Mouse (Mus musculus): ENCODE results near the gene Fkbp15. TPM values are rescaled to one million over a fixed set of nuclear protein-coding genes. Genes with fewer than 3 reads are reported as not detected.
"Not testable (repeated sequence)": the region's sequence is repeated elsewhere in the genome, so short reads cannot be mapped to it uniquely, and the experiment has no call there.

Gene Fkbp15
- polyA plus RNA-seq, 1 experiment from 2014 or later = 29.0 TPM

GRCm38 (mm10) chr4:62273916-62274315 lies 86.4 kb downstream of the Fkbp15 start:
- Histone ChIP-seq H3K36me3 (no peaks in the 10 kb centered on the region), H3K27ac (no peak overlapping the region), H3K9me3 (no peaks in the 10 kb centered on the region), H3K27me3 (no peaks in the 10 kb centered on the region), H3K4me2 (no peak overlapping the region), H3K4me3 (no peak overlapping the region), H3K4me1 (0 out of 2 replicates have a peak, but pooled peaks cover 4% of the 10 kb centered on the region), H3K9ac (no peak overlapping the region)
- WGBS = 93% methylated on average over 10 of the region's 10 CpGs
- no peak for ATAC-seq (ENCODE audit: insufficient number of reproducible peaks, low FRiP score, low TSS enrichment, low read depth)

- no peak overlapping the region for H3K4me3 ChIP-seq
- no peak overlapping the region for H3K4me2 ChIP-seq
- H3K9ac ChIP-seq = no peak overlapping the region
- H3K4me1 ChIP-seq = 0 out of 2 replicates have a peak, but pooled peaks cover 4% of the 10 kb centered on the region
- ATAC-seq (ENCODE audit: insufficient number of reproducible peaks, low FRiP score, low TSS enrichment, low read depth) = no peak
- H3K36me3 ChIP-seq = no peaks in the 10 kb centered on the region
- H3K9me3 ChIP-seq = no peaks in the 10 kb centered on the region
- 83% methylated on average over 10 of the region's 10 CpGs for WGBS
- no peak overlapping the region for H3K27ac ChIP-seq
- H3K27me3 ChIP-seq = no peaks in the 10 kb centered on the region
Observed at GRCm38 (mm10) chr4:62272696-62273095, 87.7 kb downstream of the Fkbp15 start.

- no peaks in the 10 kb centered on the region for H3K9me3 ChIP-seq
- H3K4me1 ChIP-seq = 0 out of 2 replicates have a peak, but pooled peaks cover 4% of the 10 kb centered on the region
- H3K4me3 ChIP-seq = no peak overlapping the region
- no peak overlapping the region for H3K4me2 ChIP-seq
- no peaks in the 10 kb centered on the region for H3K36me3 ChIP-seq
- ATAC-seq (ENCODE audit: insufficient number of reproducible peaks, low FRiP score, low TSS enrichment, low read depth) = no peak
- no peak overlapping the region for H3K9ac ChIP-seq
- 69% methylated on average over 10 of the region's 10 CpGs for WGBS
- no peak overlapping the region for H3K27ac ChIP-seq
- H3K27me3 ChIP-seq = no peaks in the 10 kb centered on the region
Observed at GRCm38 (mm10) chr4:62267101-62267500, 93.2 kb downstream of the Fkbp15 start.

GRCm38 (mm10) chr4:62266016-62266415 lies 94.3 kb downstream of the Fkbp15 start:
- 63% methylated on average over 7 of the region's 7 CpGs for WGBS
- H3K9me3 ChIP-seq; H3K36me3 ChIP-seq; ATAC-seq (ENCODE audit: insufficient number of reproducible peaks, low FRiP score, low TSS enrichment, low read depth); H3K4me3 ChIP-seq; H3K9ac ChIP-seq; H3K4me2 ChIP-seq; H3K27me3 ChIP-seq; H3K4me1 ChIP-seq; H3K27ac ChIP-seq: not testable (repeated sequence)

GRCm38 (mm10) chr4:62265154-62265836 lies 95.1 kb downstream of the Fkbp15 start:
- no peaks in the 10 kb centered on the region for H3K36me3 ChIP-seq
- no peak overlapping the region for H3K27ac ChIP-seq
- no peaks in the 10 kb centered on the region for H3K27me3 ChIP-seq
- H3K9me3 ChIP-seq = no peaks in the 10 kb centered on the region
- H3K4me3 ChIP-seq = no peak overlapping the region
- no peak overlapping the region for H3K9ac ChIP-seq
- no peak overlapping the region for H3K4me2 ChIP-seq
- 58% methylated on average over 10 of the region's 10 CpGs for WGBS
- ATAC-seq (ENCODE audit: insufficient number of reproducible peaks, low FRiP score, low TSS enrichment, low read depth) = peak; percentile 40; the same call in 1 of the 2 replicates
- H3K4me1 ChIP-seq = 0 out of 2 replicates have a peak, but pooled peaks cover 4% of the 10 kb centered on the region

- Histone ChIP-seq H3K9ac (no peak overlapping the region), H3K4me2 (no peak overlapping the region), H3K36me3 (no peaks in the 10 kb centered on the region), H3K27me3 (no peaks in the 10 kb centered on the region), H3K4me1 (0 out of 2 replicates have a peak, but pooled peaks cover 4% of the 10 kb centered on the region), H3K27ac (no peak overlapping the region), H3K4me3 (no peak overlapping the region), H3K9me3 (no peaks in the 10 kb centered on the region)
- ATAC-seq (ENCODE audit: insufficient number of reproducible peaks, low FRiP score, low TSS enrichment, low read depth) = no peak
- WGBS = 35% methylated on average over 7 of the region's 7 CpGs
Observed at GRCm38 (mm10) chr4:62263133-62263844, 97.1 kb downstream of the Fkbp15 start.

- Histone ChIP-seq H3K27ac (no peak within 1 kb of the TSS), H3K36me3 (no peaks in the 10 kb centered on the region), H3K9me3 (no peaks in the 10 kb centered on the region), H3K27me3 (no peaks in the 10 kb centered on the region), H3K4me2 (no peak within 1 kb of the TSS), H3K4me1 (0 out of 2 replicates have a peak, but pooled peaks cover 4% of the 10 kb centered on the region), H3K9ac (no peak within 1 kb of the TSS), H3K4me3 (no peak within 1 kb of the TSS)
- ATAC-seq (ENCODE audit: insufficient number of reproducible peaks, low FRiP score, low TSS enrichment, low read depth) = no peak
- WGBS = 45% methylated on average over 2 of the region's 2 CpGs
Observed at GRCm38 (mm10) chr4:62262276-62262675, 98.1 kb downstream of the Fkbp15 start, which contains the start of gene Slc31a2. TSS of gene Slc31a2 (plus strand) at chr4:62262562.

GRCm38 (mm10) chr4:62256931-62257330 lies 103.4 kb downstream of the Fkbp15 start:
- Histone ChIP-seq H3K4me3 (no peak overlapping the region), H3K36me3 (no peaks in the 10 kb centered on the region), H3K4me1 (no peaks in the 10 kb centered on the region), H3K9me3 (no peaks in the 10 kb centered on the region), H3K4me2 (no peak overlapping the region), H3K27ac (no peak overlapping the region), H3K27me3 (no peaks in the 10 kb centered on the region), H3K9ac (no peak overlapping the region)
- 18% methylated on average over 8 of the region's 8 CpGs for whole genome bisulfite sequencing
- no peak for ATAC-seq (ENCODE audit: insufficient number of reproducible peaks, low FRiP score, low TSS enrichment, low read depth)

- Histone ChIP-seq H3K9me3 (no peaks in the 10 kb centered on the region), H3K4me2 (no peak overlapping the region), H3K9ac (no peak overlapping the region), H3K27me3 (no peaks in the 10 kb centered on the region), H3K27ac (no peak overlapping the region), H3K36me3 (no peaks in the 10 kb centered on the region), H3K4me3 (no peak overlapping the region), H3K4me1 (no peaks in the 10 kb centered on the region)
- ATAC-seq (ENCODE audit: insufficient number of reproducible peaks, low FRiP score, low TSS enrichment, low read depth) = no peak
- WGBS = 66% methylated on average over 8 of the region's 8 CpGs
Observed at GRCm38 (mm10) chr4:62254551-62254950, 105.8 kb downstream of the Fkbp15 start.

- H3K9me3 ChIP-seq = no peaks in the 10 kb centered on the region
- H3K27me3 ChIP-seq = no peaks in the 10 kb centered on the region
- H3K4me1 ChIP-seq = no peaks in the 10 kb centered on the region
- 89% methylated on average over 4 of the region's 4 CpGs for WGBS
- H3K4me3 ChIP-seq = no peak overlapping the region
- no peak overlapping the region for H3K4me2 ChIP-seq
- no peaks in the 10 kb centered on the region for H3K36me3 ChIP-seq
- no peak for ATAC-seq (ENCODE audit: insufficient number of reproducible peaks, low FRiP score, low TSS enrichment, low read depth)
- H3K9ac ChIP-seq = no peak overlapping the region
- H3K27ac ChIP-seq = no peak overlapping the region
Observed at GRCm38 (mm10) chr4:62251776-62252175, 108.6 kb downstream of the Fkbp15 start.

- WGBS = 40% methylated on average over 3 of the region's 3 CpGs
- H3K9me3 ChIP-seq = no peaks in the 10 kb centered on the region
- no peaks in the 10 kb centered on the region for H3K27me3 ChIP-seq
- H3K4me3 ChIP-seq = no peak overlapping the region
- H3K4me2 ChIP-seq = no peak overlapping the region
- H3K36me3 ChIP-seq = no peaks in the 10 kb centered on the region
- no peak for ATAC-seq (ENCODE audit: insufficient number of reproducible peaks, low FRiP score, low TSS enrichment, low read depth)
- no peak overlapping the region for H3K9ac ChIP-seq
- H3K27ac ChIP-seq = no peak overlapping the region
- H3K4me1 ChIP-seq = no peaks in the 10 kb centered on the region
Observed at GRCm38 (mm10) chr4:62250896-62251544, 109.3 kb downstream of the Fkbp15 start.

Data from limb, embryonic 15.5 days (tissue).